18 mouse cellular contexts compared by ENCODE assay signal in the genomic region with DNA sequence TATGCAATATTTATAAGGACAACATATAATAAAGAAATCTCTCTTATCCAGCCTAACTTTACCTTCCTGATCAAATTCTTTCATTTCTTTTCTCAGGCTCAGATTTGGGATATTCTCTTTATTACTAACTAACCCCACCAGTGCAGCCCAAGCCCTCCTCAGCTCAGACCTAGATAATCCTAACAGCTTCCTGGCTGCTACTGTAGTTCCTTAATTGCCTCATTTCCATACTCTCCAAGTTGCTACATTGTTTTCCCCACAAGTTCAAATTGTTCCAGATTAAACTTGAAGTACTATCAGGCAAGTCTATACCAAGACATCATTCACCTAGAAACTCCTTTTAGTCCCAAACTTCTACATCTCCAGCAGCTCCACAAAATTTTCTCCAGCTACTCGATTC.
"Had no signal": no experiment of that assay in that cellular context is flagged by ENCODE, and none has a peak within 500 bp of the region (broad histone marks: within the 10 kb centered on the region; RNA-seq: fewer than 3 reads in every experiment).

No protein-coding gene starts in this region.

- H3K27ac ChIP-seq: midbrain, embryonic 10.5 days; midbrain, embryonic 12.5 days; neural tube, embryonic 13.5 days; neural tube, embryonic 15.5 days had no signal

- ATAC-seq: midbrain, embryonic 16.5 days had no signal

- DNase-seq: lung, adult 18-20 months; lung, postnatal 10 days; lung, postnatal 4 days; midbrain, embryonic 14.5 days; retina, postnatal 1 day; right cerebral cortex, adult 18-20 months; right cerebral cortex, postnatal 25 days; right cerebral cortex, postnatal 4 days; spleen, adult 18-20 months; thymus, adult 18-20 months; thymus, postnatal 14 days; thymus, postnatal 36 days had no signal

- H3K4me3 ChIP-seq: midbrain, embryonic 10.5 days; midbrain, embryonic 12.5 days; myocyte; neural tube, embryonic 13.5 days; neural tube, embryonic 15.5 days had no signal
